Mouse (Mus musculus): ENCODE results near the gene Pard3.

GRCm38 (mm10) chr8:127059826-127060225 lies 3.9 kb upstream of the Pard3 start:
- TF ChIP-seq POLR2A (IDR thresholded peaks at IDR 0.05; ENCODE audit: insufficient read depth, low read depth, low read length): no peak
- TF ChIP-seq CTCF (IDR thresholded peaks at IDR 0.05; ENCODE audit: insufficient read depth, low read depth, low read length): no peak
